Mouse (Mus musculus) spleen, adult 10 weeks (tissue): Measurements from ENCODE around the gene Nfam1. TPM values are rescaled to one million over a fixed set of nuclear protein-coding genes. Genes with fewer than 3 reads are reported as not detected.

Source experiments
- polyA plus RNA-seq: library from polyadenylated mRNA; stranded (reverse); fragments of 350-450 nt; fragmentation: Illumina TruSeq; extraction: RNeasy Lipid Tissue Mini Kit (QIAGEN cat#74804); gene quantifications from one replicate; pipeline ENCODE4 v1.2.3, GENCODE M21; 2015; ENCODE audit warnings: low replicate concordance; ENCODE audit not compliant: insufficient read depth

The Nfam1 gene
- polyA plus RNA-seq: 40.5 TPM

GRCm38 (mm10) chr15:83032981-83033541 lies at the start of gene Nfam1:
Gene Nfam1 (minus strand): TSS chr15:83033306.

DNA sequence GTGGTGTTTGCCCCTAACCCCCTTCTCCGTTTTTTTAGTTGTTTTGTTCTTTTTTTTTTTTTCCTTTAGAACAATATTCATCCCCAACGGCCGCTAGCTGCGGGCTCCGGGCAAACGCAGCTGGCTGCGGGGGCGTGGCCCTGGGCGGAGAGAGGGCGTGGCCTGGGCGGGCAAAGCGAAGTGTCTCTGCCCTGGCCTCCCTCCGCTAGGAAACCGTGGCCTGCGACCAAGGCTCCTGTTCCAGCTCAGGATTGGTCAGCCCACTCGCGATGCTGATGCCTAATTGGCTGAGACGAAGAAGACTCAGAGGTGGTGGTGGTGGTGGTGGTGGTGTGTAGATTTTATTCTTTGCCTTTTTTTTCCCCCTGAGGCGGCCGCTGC lies 45.4 kb downstream of the Nfam1 start, which contains the start of gene Tcf20:
Tcf20 (minus strand) TSS at position 141 of the 381 bp plus-strand sequence.

Other genes starting within 250 kb of the Nfam1 start
- gene Cyp2d26, start 239.0 kb downstream of the Nfam1 start, polyA plus RNA-seq: not detected
- 42.0 TPM for gene Tcf20, start 45.4 kb downstream of the Nfam1 start, polyA plus RNA-seq
- 27.2 TPM for gene Serhl, start 56.2 kb upstream of the Nfam1 start, polyA plus RNA-seq
- gene Rrp7a, start 89.5 kb upstream of the Nfam1 start, polyA plus RNA-seq: 16.8 TPM
- 77.3 TPM for gene Poldip3, start 116.1 kb upstream of the Nfam1 start, polyA plus RNA-seq
- gene Cyb5r3, start 139.3 kb upstream of the Nfam1 start, polyA plus RNA-seq: 43.1 TPM
- gene A4galt, start 218.5 kb upstream of the Nfam1 start, polyA plus RNA-seq: 13.7 TPM